Mouse (Mus musculus) intestine, postnatal 0 days (tissue): Measurements from ENCODE around the gene Creld2. TPM values are rescaled to one million over a fixed set of nuclear protein-coding genes. Genes with fewer than 3 reads are reported as not detected.

Source experiments
- ATAC-seq: fragments of 200-750 bp; cut with Nextera tagmentation; 2 replicates; pipeline ENCODE4 v1.8.0; 2017; ENCODE audit warnings: mild to moderate bottlenecking, moderate TSS enrichment, moderate library complexity
- H3K27ac ChIP-seq: fragments of 300-500 bp; sonication (generic); 2 replicates; pipeline ENCODE4 v1.5.1; 2014; ENCODE audit warnings: mild to moderate bottlenecking, low read depth, low read length, moderate library complexity
- H3K27me3 ChIP-seq: fragments of 300-500 bp; sonication (generic); replicated peaks from 2 replicates; pipeline ENCODE4 v1.6.1; 2014; ENCODE audit warnings: low read length, mixed read lengths; ENCODE audit not compliant: control insufficient read depth, insufficient read depth
- H3K36me3 ChIP-seq: fragments of 300-500 bp; sonication (generic); 2 replicates; pipeline ENCODE4 v1.6.1; 2014; ENCODE audit warnings: mild to moderate bottlenecking, moderate library complexity; ENCODE audit not compliant: control insufficient read depth, insufficient read depth
- H3K4me1 ChIP-seq: fragments of 300-500 bp; sonication (generic); replicated peaks from 2 replicates; pipeline ENCODE4 v1.6.1; 2014; ENCODE audit warnings: antibody characterized with exemption, low read length, mixed read lengths; ENCODE audit not compliant: control insufficient read depth, insufficient read depth
- H3K4me2 ChIP-seq: fragments of 300-500 bp; sonication (generic); replicated peaks from 2 replicates; pipeline ENCODE4 v1.6.1; 2014; ENCODE audit warnings: low read depth, mild to moderate bottlenecking, moderate library complexity
- H3K4me3 ChIP-seq: fragments of 300-500 bp; sonication (generic); 2 replicates; pipeline ENCODE4 v1.5.1; 2014; ENCODE audit warnings: low read depth, low read length
- H3K9ac ChIP-seq: fragments of 300-500 bp; sonication (generic); 2 replicates; pipeline ENCODE4 v1.6.1; 2014; ENCODE audit warnings: mild to moderate bottlenecking, low read depth, low read length
- H3K9me3 ChIP-seq: fragments of 300-500 bp; sonication (generic); 2 replicates; pipeline ENCODE4 v1.6.1; 2016; ENCODE audit warnings: mixed run types; ENCODE audit not compliant: control insufficient read depth
- CTCF ChIP-seq: sonication (generic); IDR thresholded peaks from 2 replicates; pipeline ENCODE4 v1.5.1; 2016; ENCODE audit warnings: low read depth, mild to moderate bottlenecking, control low read depth, antibody characterized with exemption, moderate library complexity
- WGBS: fragments of 180-500 bp; shearing (Covaris S2); extraction: QIAGEN DNeasy Blood & Tissue Kit; methylation state at CpG from one replicate; pipeline ENCODE4 v1.1.7; 2014; 5-methylcytosine and 5-hydroxymethylcytosine counted together
- polyA plus RNA-seq: library from polyadenylated mRNA; unstranded; fragments of >200 nt; fragmentation: Nextera tagmentation; extraction: Ambion mirVana; gene quantifications from 2 replicates; pipeline ENCODE4 v1.2.1, GENCODE M21; 2015

The Creld2 gene
- polyA plus RNA-seq, 1 experiment from 2014 or later: 67.9 TPM

DNA sequence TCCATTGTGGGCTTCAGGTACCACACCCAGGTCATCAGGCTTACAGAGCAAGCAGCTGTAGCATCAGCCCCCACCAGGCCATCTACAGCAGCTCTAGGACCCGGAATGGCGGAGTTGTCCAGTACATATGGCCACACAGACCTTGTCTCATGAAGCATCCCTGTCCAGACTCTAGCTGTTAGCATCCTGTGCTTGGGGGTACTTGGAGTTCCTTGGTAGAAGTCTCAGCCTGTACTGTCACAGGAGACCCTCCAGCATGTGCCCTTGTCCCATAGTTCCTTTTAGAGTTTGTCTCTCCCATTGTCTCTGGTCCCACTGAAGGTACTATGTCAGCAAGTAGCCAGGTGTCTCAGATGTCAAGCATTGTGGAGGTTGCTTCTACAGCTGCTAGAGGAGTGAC lies 30.2 kb downstream of the Creld2 start:
- H3K4me2 ChIP-seq: no peak overlapping the region
- no peak overlapping the region for H3K9ac ChIP-seq
- H3K4me3 ChIP-seq: no peak overlapping the region
- no peaks in the 10 kb centered on the region for H3K36me3 ChIP-seq
- H3K27ac ChIP-seq: no peak overlapping the region
- ATAC-seq: no peak
- H3K27me3 ChIP-seq: no peaks in the 10 kb centered on the region
- 95% methylated on average over 2 of the region's 2 CpGs for WGBS
- H3K9me3 ChIP-seq: no peaks in the 10 kb centered on the region
- peaks cover 13% of the 10 kb centered on the region for H3K4me1 ChIP-seq
- no peak for TF ChIP-seq CTCF

DNA sequence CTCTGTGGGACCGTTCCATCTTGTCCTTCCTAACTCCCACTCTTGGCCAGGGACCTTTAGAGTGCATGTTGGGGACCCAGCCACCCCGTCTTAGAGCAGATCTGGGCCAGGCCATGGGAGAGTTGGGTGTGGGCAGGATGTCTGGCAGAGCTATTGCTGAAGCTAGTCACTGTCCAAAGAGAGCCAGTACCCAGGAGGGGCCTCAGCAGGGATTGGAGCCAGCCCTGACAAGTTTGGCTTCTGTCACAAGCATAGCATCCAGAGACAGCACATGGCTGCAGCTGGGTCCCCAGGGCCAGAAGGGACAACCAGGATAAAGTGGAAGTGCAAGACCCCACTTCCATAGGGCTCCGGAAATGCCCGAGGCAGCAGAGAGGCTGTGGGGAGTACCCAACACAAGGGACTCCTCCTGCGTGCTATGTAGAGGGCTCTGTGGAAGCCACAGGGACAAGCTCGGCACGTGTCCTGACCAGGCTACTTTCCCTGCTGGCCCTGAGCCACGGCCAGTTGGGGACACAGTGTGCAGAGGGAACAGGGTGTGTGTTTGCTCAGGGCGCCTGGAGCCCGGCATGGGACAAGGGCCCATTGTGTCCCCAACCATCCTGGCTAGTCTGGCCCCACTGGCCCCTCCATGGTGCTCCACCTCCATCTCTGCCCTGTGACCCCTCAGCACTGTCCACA lies 30.8 kb downstream of the Creld2 start:
- Histone ChIP-seq H3K36me3 (no peaks in the 10 kb centered on the region), H3K4me2 (no peak overlapping the region; the same call in 1 of the 2 replicates)
- TF ChIP-seq CTCF: no peak

GRCm38 (mm10) chr15:88851076-88851475 lies 31.6 kb downstream of the Creld2 start:
- ATAC-seq: no peak
- Histone ChIP-seq H3K4me3 (no peak overlapping the region), H3K9me3 (no peaks in the 10 kb centered on the region), H3K4me2 (no peak overlapping the region; the same call in 1 of the 2 replicates), H3K9ac (no peak overlapping the region), H3K27me3 (no peaks in the 10 kb centered on the region), H3K36me3 (no peaks in the 10 kb centered on the region), H3K27ac (peak overlapping the region; percentile 75), H3K4me1 (peaks cover 14% of the 10 kb centered on the region)
- TF ChIP-seq CTCF: no peak
- WGBS: 27% methylated on average over 3 of the region's 3 CpGs

More for the DNA sequence above, 30.8 kb downstream of the Creld2 start:
- Histone ChIP-seq H3K9ac (no peak overlapping the region), H3K4me1 (peaks cover 13% of the 10 kb centered on the region), H3K9me3 (no peaks in the 10 kb centered on the region), H3K27ac (peak overlapping the region; percentile 75; the same call in 1 of the 2 replicates), H3K27me3 (no peaks in the 10 kb centered on the region), H3K4me3 (no peak overlapping the region)
- WGBS: 32% methylated on average over 10 of the region's 10 CpGs
- ATAC-seq: peak; percentile 81

- Histone ChIP-seq H3K4me1 (peaks cover 15% of the 10 kb centered on the region), H3K9ac (no peak overlapping the region), H3K9me3 (no peaks in the 10 kb centered on the region), H3K36me3 (no peaks in the 10 kb centered on the region), H3K4me2 (no peak overlapping the region; the same call in 1 of the 2 replicates), H3K27me3 (no peaks in the 10 kb centered on the region), H3K27ac (peak overlapping the region; percentile 75), H3K4me3 (no peak overlapping the region)
- WGBS: 33% methylated on average over 10 of the region's 10 CpGs
- ATAC-seq: peak; percentile 86
- peak; percentile 54 for TF ChIP-seq CTCF
Measured at GRCm38 (mm10) chr15:88851507-88852149, 32.2 kb downstream of the Creld2 start.

DNA sequence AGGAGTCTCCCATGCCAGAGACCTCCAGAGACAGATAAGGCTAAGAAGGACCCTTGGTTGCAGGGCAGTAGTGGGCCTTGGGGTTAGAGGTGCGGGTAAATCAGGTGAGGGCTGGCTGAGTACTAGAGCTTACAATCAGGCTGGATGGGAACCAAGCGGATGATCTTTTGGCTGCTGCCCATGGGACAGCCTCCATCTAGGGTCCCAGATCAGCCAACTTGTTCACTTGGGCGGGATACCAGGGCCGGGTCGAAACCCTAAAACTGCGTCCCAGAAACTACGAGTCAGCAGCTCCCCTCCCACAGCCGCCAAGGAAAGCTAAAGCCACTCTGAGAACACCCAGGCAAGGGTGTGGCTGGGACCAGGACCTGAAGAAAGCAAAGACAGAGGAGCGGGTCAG lies 33.7 kb downstream of the Creld2 start:
- no peak for ATAC-seq
- Histone ChIP-seq H3K4me3 (no peak overlapping the region), H3K27me3 (no peaks in the 10 kb centered on the region), H3K9me3 (no peaks in the 10 kb centered on the region), H3K4me2 (no peak overlapping the region), H3K27ac (no peak overlapping the region), H3K4me1 (peaks cover 15% of the 10 kb centered on the region), H3K9ac (no peak overlapping the region), H3K36me3 (no peaks in the 10 kb centered on the region)
- TF ChIP-seq CTCF: no peak
- 81% methylated on average over 9 of the region's 9 CpGs for WGBS

DNA sequence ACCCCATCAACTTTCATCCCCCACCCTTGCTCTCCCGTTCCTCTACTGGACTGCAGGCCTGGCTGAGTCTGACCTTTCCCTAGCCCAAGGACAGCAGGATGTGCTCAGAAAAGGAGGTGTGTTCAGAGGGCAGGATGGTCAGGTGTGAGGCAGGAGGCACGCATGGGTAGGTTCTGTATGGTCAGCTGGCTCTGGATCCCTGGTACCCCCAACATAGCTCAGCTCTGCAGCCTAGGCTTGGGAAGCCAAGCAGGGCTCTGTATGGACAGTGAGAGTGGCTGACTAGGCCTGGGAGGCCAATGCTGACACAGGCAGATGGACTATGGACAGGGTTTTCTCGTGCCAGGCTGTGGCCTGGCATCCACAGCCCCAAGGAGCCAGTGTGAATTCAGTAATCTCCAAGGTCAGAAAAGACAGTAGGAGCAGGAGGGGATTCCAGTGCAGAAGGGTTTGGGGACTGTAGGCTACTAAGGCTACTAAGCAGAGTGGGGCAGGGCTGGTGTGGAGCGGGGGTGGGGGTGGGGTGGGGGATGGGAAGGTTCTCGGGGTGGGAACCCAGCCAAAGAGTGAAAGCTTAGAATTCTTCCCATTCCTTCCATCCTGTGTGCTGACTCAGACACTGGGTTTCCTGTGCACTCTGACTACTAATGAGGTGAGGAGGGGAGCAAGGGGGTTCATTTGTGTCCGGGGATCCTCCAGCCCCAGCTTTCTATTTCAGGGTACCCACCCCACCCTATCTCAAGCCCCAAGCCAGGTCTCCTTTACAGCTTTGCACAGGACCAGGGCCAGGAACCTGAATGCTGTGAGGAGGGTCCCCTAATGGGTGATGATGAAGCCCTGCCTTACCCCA lies 34.9 kb downstream of the Creld2 start:
- H3K4me2 ChIP-seq: 0 out of 2 replicates have a peak overlapping the region, but pooled peaks have one; percentile 6
- no peaks in the 10 kb centered on the region for H3K9me3 ChIP-seq
- no peak for ATAC-seq
- H3K36me3 ChIP-seq: no peaks in the 10 kb centered on the region
- no peak overlapping the region for H3K9ac ChIP-seq
- no peak overlapping the region for H3K27ac ChIP-seq
- H3K4me3 ChIP-seq: no peak overlapping the region
- peaks cover 15% of the 10 kb centered on the region for H3K4me1 ChIP-seq
- 48% methylated on average over 6 of the region's 6 CpGs for WGBS
- no peak for TF ChIP-seq CTCF
- H3K27me3 ChIP-seq: no peaks in the 10 kb centered on the region
